Mouse (Mus musculus): ENCODE data around the gene Pik3c2b. TPM values are rescaled to one million over a fixed set of nuclear protein-coding genes. Genes with fewer than 3 reads are reported as not detected.

Pik3c2b gene
- polyA plus RNA-seq, 1 experiment from 2014 or later = 25.7 TPM

DNA sequence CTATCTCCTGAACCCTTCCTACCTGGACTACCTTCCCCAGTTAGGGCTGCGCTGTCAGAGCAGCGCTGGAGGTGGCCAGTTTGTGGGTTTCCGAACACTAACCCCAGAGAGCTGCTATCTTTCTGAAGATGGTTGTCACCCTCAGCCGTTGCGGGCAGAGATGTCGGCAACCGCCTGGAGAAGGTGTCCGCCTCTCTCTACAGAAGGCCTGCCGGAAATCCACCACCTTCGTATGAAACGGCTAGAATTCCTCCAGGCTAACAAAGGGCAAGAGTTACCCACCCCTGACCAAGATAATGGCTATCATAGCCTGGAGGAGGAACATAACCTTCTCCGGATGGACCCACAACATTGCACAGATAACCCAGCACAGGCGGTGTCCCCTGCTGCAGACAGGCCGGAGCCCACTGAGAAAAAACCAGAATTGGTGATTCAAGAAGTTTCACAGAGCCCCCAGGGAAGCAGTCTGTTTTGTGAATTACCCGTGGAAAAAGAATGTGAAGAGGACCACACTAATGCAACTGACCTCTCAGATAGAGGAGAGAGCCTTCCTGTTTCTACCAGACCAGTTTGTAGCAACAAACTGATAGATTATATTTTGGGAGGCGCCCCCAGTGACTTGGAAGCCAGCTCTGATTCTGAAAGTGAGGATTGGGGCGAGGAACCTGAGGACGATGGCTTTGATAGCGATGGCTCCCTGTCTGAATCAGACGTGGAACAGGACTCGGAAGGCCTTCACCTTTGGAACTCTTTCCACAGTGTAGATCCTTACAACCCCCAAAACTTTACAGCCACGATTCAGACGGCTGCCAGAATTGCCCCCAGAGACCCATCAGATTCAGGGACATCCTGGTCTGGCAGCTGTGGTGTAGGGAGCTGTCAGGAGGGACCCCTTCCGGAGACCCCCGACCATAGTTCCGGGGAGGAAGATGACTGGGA is 87.2 kb downstream of the Pik3c2b start:
- Histone ChIP-seq H3K9me3 (ENCODE audit: control insufficient read depth, low read length) (no peaks in the 10 kb centered on the region), H3K4me1 (replicated peaks; ENCODE audit: control insufficient read depth, insufficient read depth, low read length) (peaks cover 27% of the 10 kb centered on the region), H3K4me3 (ENCODE audit: low read depth, low read length) (peak overlapping the region; percentile 96), H3K4me2 (ENCODE audit: low read depth, low read length, severe bottlenecking) (peak overlapping the region; percentile 99), H3K27ac (ENCODE audit: low read depth, low read length) (no peak overlapping the region), H3K9ac (ENCODE audit: low read length) (peak overlapping the region; percentile 98), H3K36me3 (ENCODE audit: control insufficient read depth, insufficient read depth, low read length) (no peaks in the 10 kb centered on the region; the same call in 1 of the 2 replicates), H3K27me3 (ENCODE audit: control insufficient read depth, insufficient read depth, low read length) (no peaks in the 10 kb centered on the region)
- 26% methylated on average over 26 of the region's 26 CpGs for WGBS
- ATAC-seq (replicated peaks; ENCODE audit: low FRiP score) (no peak), DNase-seq (ENCODE audit: low spot score) (no peak)

DNA sequence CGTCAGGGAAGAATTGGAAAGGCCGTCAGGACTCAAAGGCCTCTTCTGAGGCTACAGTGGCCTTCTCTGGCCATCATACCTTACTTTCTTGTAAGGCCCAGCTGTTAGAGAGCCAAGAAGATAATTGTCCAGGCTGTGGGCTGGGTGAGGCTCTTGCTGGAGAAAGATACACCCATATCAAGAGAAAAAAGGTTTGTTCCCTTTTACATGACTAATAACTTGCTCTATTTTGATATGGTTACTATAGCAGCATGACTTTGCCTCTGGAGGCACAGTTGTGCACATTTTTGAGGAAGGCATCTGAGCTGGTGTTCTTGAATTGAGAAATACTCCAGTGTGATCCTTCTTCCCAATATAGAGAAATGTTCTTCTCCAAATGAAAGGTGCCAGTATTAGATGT is 88.0 kb downstream of the Pik3c2b start:
- H3K4me2 ChIP-seq (ENCODE audit: low read depth, low read length, severe bottlenecking) = peak overlapping the region; percentile 99

DNA sequence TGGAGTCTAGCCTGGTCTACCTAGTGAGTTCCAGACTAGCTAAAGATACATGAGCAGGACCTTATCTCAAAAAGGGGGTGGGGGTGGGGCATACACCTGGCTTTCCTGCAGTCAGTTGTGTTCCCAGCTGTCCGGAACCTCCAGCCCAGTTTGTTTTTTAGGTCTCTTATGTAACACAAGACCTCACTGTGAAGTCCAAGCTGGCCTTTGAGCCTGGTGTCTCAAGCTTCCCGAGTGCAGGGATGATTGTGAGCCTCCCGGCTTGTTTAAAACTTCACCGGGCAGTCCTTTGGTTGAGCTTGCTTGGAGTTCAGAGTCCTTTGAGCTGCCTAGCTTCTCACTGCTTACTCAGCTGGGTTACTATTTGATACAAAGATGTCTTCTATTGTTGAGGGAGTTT is 88.6 kb downstream of the Pik3c2b start:
- no peaks in the 10 kb centered on the region for H3K9me3 ChIP-seq (ENCODE audit: control insufficient read depth, low read length)
- no peak for DNase-seq (ENCODE audit: low spot score)
- H3K36me3 ChIP-seq (ENCODE audit: control insufficient read depth, insufficient read depth, low read length) = peaks cover 3% of the 10 kb centered on the region; the same call in 1 of the 2 replicates
- ATAC-seq (replicated peaks; ENCODE audit: low FRiP score) = no peak
- H3K4me1 ChIP-seq (replicated peaks; ENCODE audit: control insufficient read depth, insufficient read depth, low read length) = peaks cover 27% of the 10 kb centered on the region
- H3K4me2 ChIP-seq (ENCODE audit: low read depth, low read length, severe bottlenecking) = peak overlapping the region; percentile 99
- H3K9ac ChIP-seq (ENCODE audit: low read length) = peak overlapping the region; percentile 98
- WGBS = 46% methylated on average over 4 of the region's 4 CpGs
- no peak overlapping the region for H3K27ac ChIP-seq (ENCODE audit: low read depth, low read length)
- no peaks in the 10 kb centered on the region for H3K27me3 ChIP-seq (ENCODE audit: control insufficient read depth, insufficient read depth, low read length)
- peak overlapping the region; percentile 96 for H3K4me3 ChIP-seq (ENCODE audit: low read depth, low read length)

More for the DNA sequence above, 88.0 kb downstream of the Pik3c2b start:
- Histone ChIP-seq H3K9me3 (ENCODE audit: control insufficient read depth, low read length) (no peaks in the 10 kb centered on the region), H3K27ac (ENCODE audit: low read depth, low read length) (no peak overlapping the region; the same call in 1 of the 2 replicates), H3K4me1 (replicated peaks; ENCODE audit: control insufficient read depth, insufficient read depth, low read length) (peaks cover 27% of the 10 kb centered on the region), H3K4me3 (ENCODE audit: low read depth, low read length) (peak overlapping the region; percentile 96), H3K9ac (ENCODE audit: low read length) (peak overlapping the region; percentile 98), H3K27me3 (ENCODE audit: control insufficient read depth, insufficient read depth, low read length) (no peaks in the 10 kb centered on the region), H3K36me3 (ENCODE audit: control insufficient read depth, insufficient read depth, low read length) (no peaks in the 10 kb centered on the region; the same call in 1 of the 2 replicates)
- DNase-seq (ENCODE audit: low spot score) (no peak), ATAC-seq (replicated peaks; ENCODE audit: low FRiP score) (no peak)
- WGBS = 35% methylated on average over 2 of the region's 2 CpGs

DNA sequence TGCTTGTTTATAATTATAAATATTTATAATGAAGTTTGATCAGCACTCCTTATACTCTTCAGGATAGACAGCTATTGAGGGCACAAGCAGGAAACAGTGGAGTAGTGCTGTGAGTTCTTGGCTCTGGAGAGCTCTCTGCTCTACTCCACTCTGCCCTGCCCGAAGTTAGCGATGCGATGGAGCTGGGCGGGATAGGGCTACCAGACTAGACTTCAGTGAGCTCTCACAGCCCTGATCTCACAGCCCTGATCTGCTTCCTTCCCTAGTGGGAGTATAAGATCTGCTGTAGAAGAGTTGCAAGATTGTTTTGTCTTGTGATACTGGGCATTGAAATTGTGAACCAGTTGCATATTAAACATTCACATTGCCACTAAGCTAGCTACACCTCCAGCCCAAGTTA is 89.4 kb downstream of the Pik3c2b start:
- Histone ChIP-seq H3K4me2 (ENCODE audit: low read depth, low read length, severe bottlenecking) (peak overlapping the region; percentile 99), H3K27ac (ENCODE audit: low read depth, low read length) (no peak overlapping the region), H3K27me3 (ENCODE audit: control insufficient read depth, insufficient read depth, low read length) (no peaks in the 10 kb centered on the region), H3K9me3 (ENCODE audit: control insufficient read depth, low read length) (no peaks in the 10 kb centered on the region), H3K9ac (ENCODE audit: low read length) (0 out of 2 replicates have a peak overlapping the region, but pooled peaks have one; percentile 25), H3K4me3 (ENCODE audit: low read depth, low read length) (peak overlapping the region; percentile 96), H3K36me3 (ENCODE audit: control insufficient read depth, insufficient read depth, low read length) (peaks cover 5% of the 10 kb centered on the region; the same call in 1 of the 2 replicates), H3K4me1 (replicated peaks; ENCODE audit: control insufficient read depth, insufficient read depth, low read length) (peaks cover 24% of the 10 kb centered on the region)
- DNase-seq (ENCODE audit: low spot score) (no peak), ATAC-seq (replicated peaks; ENCODE audit: low FRiP score) (no peak)
- 74% methylated on average over 4 of the region's 4 CpGs for WGBS

DNA sequence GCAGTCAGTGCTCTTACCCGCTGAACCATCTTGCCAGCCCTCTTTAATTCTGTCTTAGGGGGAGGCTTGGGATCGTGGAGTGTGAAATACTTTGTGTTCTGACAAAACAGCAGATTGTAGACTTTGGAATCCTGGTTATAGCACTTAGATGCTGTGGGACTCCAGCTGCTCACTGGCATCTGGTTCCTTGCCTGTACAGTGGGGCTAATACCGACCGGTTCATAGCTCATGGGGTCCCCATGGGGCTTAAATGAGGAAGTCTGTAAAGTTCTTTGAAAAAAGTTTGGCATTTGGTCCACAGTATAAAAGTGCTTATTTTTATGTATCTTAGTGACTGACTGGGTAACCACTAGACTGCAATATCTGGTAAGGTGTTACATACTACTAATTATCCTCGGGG is 90.3 kb downstream of the Pik3c2b start:
- Histone ChIP-seq H3K4me1 (replicated peaks; ENCODE audit: control insufficient read depth, insufficient read depth, low read length) (peaks cover 18% of the 10 kb centered on the region), H3K9ac (ENCODE audit: low read length) (no peak overlapping the region), H3K4me3 (ENCODE audit: low read depth, low read length) (no peak overlapping the region), H3K27me3 (ENCODE audit: control insufficient read depth, insufficient read depth, low read length) (no peaks in the 10 kb centered on the region), H3K36me3 (ENCODE audit: control insufficient read depth, insufficient read depth, low read length) (peaks cover 9% of the 10 kb centered on the region; the same call in 1 of the 2 replicates), H3K9me3 (ENCODE audit: control insufficient read depth, low read length) (no peaks in the 10 kb centered on the region), H3K4me2 (ENCODE audit: low read depth, low read length, severe bottlenecking) (no peak overlapping the region), H3K27ac (ENCODE audit: low read depth, low read length) (no peak overlapping the region)
- no peak for DNase-seq (ENCODE audit: low spot score)
- 82% methylated on average over 5 of the region's 5 CpGs for WGBS
- ATAC-seq (replicated peaks; ENCODE audit: low FRiP score) = no peak

DNA sequence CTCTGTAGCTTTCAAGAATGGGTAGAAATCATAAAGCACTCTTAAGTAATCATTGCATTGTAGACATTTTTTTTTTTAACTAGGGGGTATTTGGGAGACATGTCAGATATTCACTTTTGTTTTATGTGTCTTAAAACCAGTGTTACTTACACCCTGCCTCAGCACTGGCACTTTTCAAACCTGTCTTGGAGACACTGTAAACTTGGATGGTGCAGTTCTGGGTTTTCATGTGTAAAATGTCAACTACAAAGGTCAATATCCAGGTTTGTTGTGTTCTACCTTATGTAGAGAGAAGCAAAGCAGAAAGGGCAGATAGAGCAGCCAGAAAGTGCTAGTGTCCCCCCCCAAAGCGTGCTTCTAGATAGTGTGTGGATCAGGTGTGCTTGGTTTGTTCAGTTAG is 92.9 kb downstream of the Pik3c2b start:
- H3K9me3 ChIP-seq (ENCODE audit: control insufficient read depth, low read length) = no peaks in the 10 kb centered on the region
- H3K27ac ChIP-seq (ENCODE audit: low read depth, low read length) = no peak overlapping the region
- peaks cover 10% of the 10 kb centered on the region for H3K4me1 ChIP-seq (replicated peaks; ENCODE audit: control insufficient read depth, insufficient read depth, low read length)
- no peak overlapping the region for H3K4me3 ChIP-seq (ENCODE audit: low read depth, low read length)
- H3K27me3 ChIP-seq (ENCODE audit: control insufficient read depth, insufficient read depth, low read length) = no peaks in the 10 kb centered on the region
- peaks cover 13% of the 10 kb centered on the region; the same call in 1 of the 2 replicates for H3K36me3 ChIP-seq (ENCODE audit: control insufficient read depth, insufficient read depth, low read length)
- no peak overlapping the region for H3K9ac ChIP-seq (ENCODE audit: low read length)
- ATAC-seq (replicated peaks; ENCODE audit: low FRiP score) = no peak
- no peak overlapping the region for H3K4me2 ChIP-seq (ENCODE audit: low read depth, low read length, severe bottlenecking)
- no peak for DNase-seq (ENCODE audit: low spot score)
- 95% methylated on average over 1 of the region's 1 CpGs for WGBS

DNA sequence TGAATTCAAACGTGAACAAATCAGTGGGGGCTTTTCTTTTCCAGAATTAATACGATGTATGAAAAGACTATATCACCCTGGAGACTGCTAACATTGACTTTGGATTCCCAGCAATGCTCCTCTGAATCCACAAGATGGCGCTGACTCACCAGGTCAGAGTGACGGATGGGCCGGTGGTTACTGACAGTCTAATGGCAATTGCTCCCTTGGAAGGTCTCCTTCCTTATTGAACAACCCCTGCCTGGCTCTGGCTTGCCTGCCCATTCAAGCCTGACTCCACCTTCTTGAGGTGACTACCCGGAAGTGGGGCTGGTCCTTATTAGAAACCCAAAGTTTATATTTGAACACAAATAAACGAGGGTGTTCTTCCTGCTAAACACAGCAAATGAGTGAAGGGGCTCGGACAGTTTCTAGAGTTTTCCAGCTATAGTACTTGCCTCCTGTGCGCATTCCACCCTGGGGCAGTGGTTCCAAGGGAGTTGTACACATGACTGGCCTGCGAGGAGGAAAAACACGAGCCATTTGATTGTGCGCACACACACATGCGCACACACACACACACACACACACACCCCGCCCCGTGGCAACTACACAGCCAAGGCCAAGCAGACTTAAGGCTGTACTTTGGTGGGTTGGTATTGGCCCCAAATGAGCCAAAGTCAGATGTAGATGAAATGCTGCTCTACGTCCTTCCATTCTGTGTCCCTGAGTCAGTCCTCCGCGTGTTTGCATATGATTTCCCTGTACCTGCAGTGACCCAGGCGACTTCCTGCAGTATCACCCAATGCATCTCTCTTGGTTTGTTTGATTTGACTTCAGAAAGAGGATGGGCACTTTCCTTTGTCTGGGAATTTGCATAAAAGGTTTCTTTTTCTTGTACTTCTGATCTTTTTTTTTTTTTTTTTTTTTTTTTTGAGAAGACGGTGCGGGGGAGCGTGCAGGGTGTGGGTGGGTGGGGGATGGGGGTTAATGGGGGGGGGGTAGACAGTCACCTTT is 100.8 kb downstream of the Pik3c2b start:
- Histone ChIP-seq H3K27me3 (ENCODE audit: control insufficient read depth, insufficient read depth, low read length) (no peaks in the 10 kb centered on the region), H3K27ac (ENCODE audit: low read depth, low read length) (no peak overlapping the region), H3K4me2 (ENCODE audit: low read depth, low read length, severe bottlenecking) (no peak overlapping the region), H3K4me3 (ENCODE audit: low read depth, low read length) (no peak overlapping the region), H3K4me1 (replicated peaks; ENCODE audit: control insufficient read depth, insufficient read depth, low read length) (no peaks in the 10 kb centered on the region), H3K9me3 (ENCODE audit: control insufficient read depth, low read length) (no peaks in the 10 kb centered on the region), H3K9ac (ENCODE audit: low read length) (no peak overlapping the region), H3K36me3 (ENCODE audit: control insufficient read depth, insufficient read depth, low read length) (no peaks in the 10 kb centered on the region)
- DNase-seq (ENCODE audit: low spot score) (peak; percentile 72), ATAC-seq (replicated peaks; ENCODE audit: low FRiP score) (peak; percentile 51; the same call in 1 of the 2 replicates)
- 67% methylated on average over 22 of the region's 22 CpGs for WGBS

DNA sequence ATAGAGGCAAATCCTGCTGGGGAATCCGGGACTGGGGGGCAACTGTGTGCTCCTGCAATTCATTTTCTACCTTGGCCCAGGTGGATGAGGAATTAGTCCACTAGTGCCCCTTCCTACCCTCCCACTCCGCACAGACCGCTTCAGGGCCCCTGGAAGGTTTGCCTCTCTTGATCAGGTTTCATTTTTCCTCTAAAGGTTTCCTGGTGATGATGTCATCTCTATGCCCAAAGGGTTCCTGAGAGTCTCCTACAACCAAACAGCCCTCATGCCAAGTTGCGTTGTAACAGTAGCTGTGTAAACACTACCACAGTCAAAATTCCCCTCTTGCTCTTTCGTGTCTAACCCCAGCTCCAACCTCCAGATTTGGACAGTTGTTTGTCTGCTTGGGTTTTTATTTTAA is 101.9 kb downstream of the Pik3c2b start:
- ATAC-seq (replicated peaks; ENCODE audit: low FRiP score) = no peak
- Histone ChIP-seq H3K27me3 (ENCODE audit: control insufficient read depth, insufficient read depth, low read length) (no peaks in the 10 kb centered on the region), H3K36me3 (ENCODE audit: control insufficient read depth, insufficient read depth, low read length) (no peaks in the 10 kb centered on the region), H3K4me2 (ENCODE audit: low read depth, low read length, severe bottlenecking) (no peak overlapping the region), H3K4me1 (replicated peaks; ENCODE audit: control insufficient read depth, insufficient read depth, low read length) (no peaks in the 10 kb centered on the region), H3K9ac (ENCODE audit: low read length) (no peak overlapping the region), H3K4me3 (ENCODE audit: low read depth, low read length) (no peak overlapping the region), H3K9me3 (ENCODE audit: control insufficient read depth, low read length) (no peaks in the 10 kb centered on the region), H3K27ac (ENCODE audit: low read depth, low read length) (no peak overlapping the region)
- DNase-seq (ENCODE audit: low spot score) = no peak
- 90% methylated on average over 5 of the region's 5 CpGs for WGBS

Data from forebrain, embryonic 11.5 days (tissue).